Mouse (Mus musculus): ENCODE results near the gene Eras. TPM values are rescaled to one million over a fixed set of nuclear protein-coding genes. Genes with fewer than 3 reads are reported as not detected.

The Eras gene
- polyA plus RNA-seq (2016; fragmentation: Nextera tagmentation; extraction: Ambion mirVana) = not detected in 2 replicates

DNA sequence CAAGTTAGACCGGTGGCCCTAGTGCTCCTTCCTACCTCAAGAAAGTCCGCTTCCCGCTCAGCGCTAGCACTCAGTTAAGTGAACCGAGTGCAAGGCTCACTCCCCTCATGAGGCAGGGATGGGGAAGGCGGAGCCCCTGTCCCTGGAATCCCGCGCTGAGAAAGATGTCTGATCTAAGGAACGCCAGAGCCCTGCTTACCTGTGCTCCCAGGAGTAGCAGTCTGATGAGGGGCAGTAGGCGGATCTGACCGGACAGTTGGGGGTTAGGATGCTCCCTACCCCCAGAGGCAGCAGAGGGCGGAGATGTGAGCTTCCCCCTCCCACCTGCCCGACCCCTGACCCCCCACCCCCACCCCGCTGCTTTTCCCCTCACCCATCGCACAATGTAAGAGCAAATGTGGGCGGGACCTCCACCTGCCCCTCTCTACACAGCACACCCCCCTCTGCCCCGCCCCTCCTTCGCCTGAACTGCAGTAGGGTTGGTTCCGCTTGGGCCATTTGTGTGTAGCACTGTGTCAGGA is at the start of gene Eras:
Gene Eras (minus strand): TSS at position 338 of the 521 bp plus-strand sequence.
- Histone ChIP-seq H3K27me3 (replicated peaks) (peaks cover 52% of the 10 kb centered on the region), H3K4me1 (replicated peaks) (no peaks in the 10 kb centered on the region), H3K9me3 (replicated peaks) (no peaks in the 10 kb centered on the region), H3K9ac (no peak within 1 kb of the TSS), H3K36me3 (peaks cover 32% of the 10 kb centered on the region), H3K4me3 (no peak within 1 kb of the TSS), H3K27ac (ENCODE audit: poor library complexity, severe bottlenecking) (no peak within 1 kb of the TSS), H3K4me2 (peak within 1 kb of the TSS; percentile 34)
- 17% methylated on average over 15 of the region's 19 CpGs for WGBS
- no peak for ATAC-seq (ENCODE audit: insufficient number of reproducible peaks, low FRiP score)

DNA sequence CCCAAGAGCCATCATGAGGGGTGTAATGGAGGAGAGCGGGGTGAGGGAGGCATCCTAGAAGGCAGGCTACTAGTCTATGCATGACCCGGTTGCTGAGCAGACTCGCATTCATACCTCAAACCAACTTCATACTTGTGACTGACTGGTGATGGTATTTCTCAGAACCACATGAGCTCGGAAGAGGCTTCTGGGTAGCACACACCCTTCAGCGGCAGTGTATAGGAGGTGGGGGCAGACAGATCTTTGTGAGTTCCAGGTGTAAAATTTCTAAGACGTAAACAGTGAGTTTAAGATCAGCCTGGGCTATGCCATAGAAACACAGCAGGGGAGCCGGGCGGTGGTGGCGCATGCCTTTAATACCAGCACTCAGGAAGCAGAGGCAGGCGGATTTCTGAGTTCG is 49.5 kb upstream of the Eras start, which contains the start of gene Gata1:
Gene Gata1 (minus strand): TSS at position 180 of the 400 bp plus-strand sequence.
- Histone ChIP-seq H3K9ac (no peak within 1 kb of the TSS), H3K4me1 (replicated peaks) (no peaks in the 10 kb centered on the region), H3K4me3 (no peak within 1 kb of the TSS), H3K9me3 (replicated peaks) (no peaks in the 10 kb centered on the region), H3K36me3 (no peaks in the 10 kb centered on the region), H3K27ac (ENCODE audit: poor library complexity, severe bottlenecking) (no peak within 1 kb of the TSS), H3K4me2 (no peak within 1 kb of the TSS), H3K27me3 (replicated peaks) (no peaks in the 10 kb centered on the region)
- 84% methylated on average over 11 of the region's 11 CpGs for WGBS
- no peak for ATAC-seq (ENCODE audit: insufficient number of reproducible peaks, low FRiP score)

GRCm38 (mm10) chrX:7971292-7971691 is 42.9 kb upstream of the Eras start:
- Histone ChIP-seq H3K27me3 (replicated peaks) (no peaks in the 10 kb centered on the region), H3K36me3 (no peaks in the 10 kb centered on the region), H3K27ac (ENCODE audit: poor library complexity, severe bottlenecking) (no peak overlapping the region), H3K9ac (no peak overlapping the region), H3K4me3 (no peak overlapping the region), H3K4me1 (replicated peaks) (no peaks in the 10 kb centered on the region), H3K4me2 (no peak overlapping the region; the same call in 1 of the 2 replicates), H3K9me3 (replicated peaks) (no peaks in the 10 kb centered on the region)
- WGBS = 38% methylated on average over 4 of the region's 4 CpGs
- peak; percentile 90 for ATAC-seq (ENCODE audit: insufficient number of reproducible peaks, low FRiP score)

GRCm38 (mm10) chrX:7968899-7969298 is 40.5 kb upstream of the Eras start:
- H3K27ac ChIP-seq (ENCODE audit: poor library complexity, severe bottlenecking) = no peak overlapping the region
- no peaks in the 10 kb centered on the region for H3K27me3 ChIP-seq (replicated peaks)
- no peak overlapping the region for H3K9ac ChIP-seq
- no peak for ATAC-seq (ENCODE audit: insufficient number of reproducible peaks, low FRiP score)
- H3K4me1 ChIP-seq (replicated peaks) = no peaks in the 10 kb centered on the region
- H3K4me3 ChIP-seq = no peak overlapping the region
- 85% methylated on average over 3 of the region's 3 CpGs for WGBS
- H3K9me3 ChIP-seq (replicated peaks) = no peaks in the 10 kb centered on the region
- H3K36me3 ChIP-seq = no peaks in the 10 kb centered on the region
- no peak overlapping the region for H3K4me2 ChIP-seq

GRCm38 (mm10) chrX:7968226-7968625 is 39.8 kb upstream of the Eras start:
- Histone ChIP-seq H3K4me2 (peak overlapping the region; percentile 7; the same call in 1 of the 2 replicates), H3K9ac (no peak overlapping the region), H3K27ac (ENCODE audit: poor library complexity, severe bottlenecking) (no peak overlapping the region), H3K9me3 (replicated peaks) (no peaks in the 10 kb centered on the region), H3K36me3 (no peaks in the 10 kb centered on the region), H3K27me3 (replicated peaks) (no peaks in the 10 kb centered on the region), H3K4me3 (no peak overlapping the region), H3K4me1 (replicated peaks) (no peaks in the 10 kb centered on the region)
- 44% methylated on average over 8 of the region's 8 CpGs for WGBS
- peak; percentile 78 for ATAC-seq (ENCODE audit: insufficient number of reproducible peaks, low FRiP score)

- Histone ChIP-seq H3K27ac (ENCODE audit: poor library complexity, severe bottlenecking) (no peak overlapping the region), H3K9ac (no peak overlapping the region), H3K4me3 (peak overlapping the region; percentile 21; the same call in 1 of the 2 replicates), H3K27me3 (replicated peaks) (no peaks in the 10 kb centered on the region), H3K9me3 (replicated peaks) (no peaks in the 10 kb centered on the region), H3K4me2 (0 out of 2 replicates have a peak overlapping the region, but pooled peaks have one; percentile 7), H3K4me1 (replicated peaks) (no peaks in the 10 kb centered on the region), H3K36me3 (no peaks in the 10 kb centered on the region)
- WGBS = 79% methylated on average over 7 of the region's 9 CpGs
- peak; percentile 86 for ATAC-seq (ENCODE audit: insufficient number of reproducible peaks, low FRiP score)
These were observed 39.3 kb upstream of the Eras start for GRCm38 (mm10) chrX:7967596-7968201.

DNA sequence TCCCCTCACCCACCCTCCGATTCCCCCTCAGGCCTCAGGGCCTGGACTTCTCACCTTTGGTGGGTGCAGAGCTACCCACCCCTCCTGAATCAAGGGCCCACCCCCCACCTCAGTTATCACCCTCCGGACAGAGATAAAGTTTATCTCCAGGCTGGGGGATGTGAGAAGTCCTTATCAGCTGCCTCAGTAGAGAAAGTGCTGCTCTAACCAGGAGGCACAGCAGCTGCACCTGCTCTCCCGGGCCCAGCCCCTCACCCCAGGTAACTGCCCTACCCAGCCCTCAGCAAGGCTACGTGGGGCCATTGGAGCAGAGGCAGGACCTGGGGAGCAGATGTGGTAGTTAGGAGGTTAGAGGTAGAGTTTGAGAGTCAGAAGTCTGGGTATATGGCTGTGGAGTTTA is 37.8 kb upstream of the Eras start:
- Histone ChIP-seq H3K9me3 (replicated peaks) (no peaks in the 10 kb centered on the region), H3K27me3 (replicated peaks) (no peaks in the 10 kb centered on the region), H3K36me3 (no peaks in the 10 kb centered on the region), H3K4me2 (no peak overlapping the region), H3K9ac (no peak overlapping the region), H3K4me1 (replicated peaks) (no peaks in the 10 kb centered on the region), H3K4me3 (0 out of 2 replicates have a peak overlapping the region, but pooled peaks have one; percentile 17), H3K27ac (ENCODE audit: poor library complexity, severe bottlenecking) (no peak overlapping the region)
- WGBS = 27% methylated on average over 4 of the region's 4 CpGs
- ATAC-seq (ENCODE audit: insufficient number of reproducible peaks, low FRiP score) = no peak

DNA sequence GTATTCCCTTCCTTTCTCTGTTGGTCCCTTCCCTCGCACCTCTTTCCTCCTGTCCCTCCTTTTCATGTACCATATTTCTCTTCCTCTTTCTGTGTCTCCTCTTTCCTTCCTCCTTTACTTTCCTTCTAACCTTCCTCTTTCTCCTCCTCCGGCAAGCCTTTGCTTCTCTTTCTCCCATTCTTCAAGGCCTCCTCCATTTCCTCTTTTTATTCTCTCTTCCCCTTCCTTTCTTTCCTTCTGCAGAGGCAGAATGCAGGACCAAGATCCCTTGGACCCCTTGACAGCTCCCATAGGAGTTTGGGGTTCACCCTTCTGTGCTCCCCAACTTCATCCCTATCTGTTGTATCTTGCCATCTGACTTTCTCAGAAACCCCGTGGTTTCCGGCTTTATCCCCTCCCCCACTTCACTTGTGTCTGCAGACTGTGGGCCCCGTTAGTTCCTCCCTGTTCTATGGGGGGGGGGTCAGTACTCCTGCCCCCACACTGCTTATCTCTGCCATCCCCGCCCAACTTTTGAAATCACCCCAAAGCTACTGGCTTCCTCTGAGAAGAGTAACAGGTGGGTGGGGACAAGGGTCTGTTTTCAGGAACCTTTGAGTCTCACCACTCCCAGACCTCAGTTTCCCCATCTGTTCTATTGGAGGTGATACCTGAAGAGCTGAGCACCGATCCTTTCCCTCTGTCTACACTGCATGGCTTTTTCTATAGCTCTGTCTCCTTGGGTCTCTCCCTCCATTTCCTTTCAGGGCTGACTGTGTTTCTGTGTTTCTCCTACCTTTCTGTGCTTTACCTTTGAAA is 35.6 kb upstream of the Eras start:
- H3K27me3 ChIP-seq (replicated peaks) = no peaks in the 10 kb centered on the region
- no peaks in the 10 kb centered on the region for H3K9me3 ChIP-seq (replicated peaks)
- no peak overlapping the region for H3K27ac ChIP-seq (ENCODE audit: poor library complexity, severe bottlenecking)
- no peak overlapping the region for H3K9ac ChIP-seq
- H3K4me3 ChIP-seq = no peak overlapping the region
- no peaks in the 10 kb centered on the region for H3K4me1 ChIP-seq (replicated peaks)
- H3K4me2 ChIP-seq = no peak overlapping the region
- no peak for ATAC-seq (ENCODE audit: insufficient number of reproducible peaks, low FRiP score)
- 58% methylated on average over 7 of the region's 7 CpGs for WGBS
- no peaks in the 10 kb centered on the region for H3K36me3 ChIP-seq

GRCm38 (mm10) chrX:7958868-7959267 is 30.5 kb upstream of the Eras start:
- H3K9me3 ChIP-seq (replicated peaks) = no peaks in the 10 kb centered on the region
- H3K36me3 ChIP-seq = no peaks in the 10 kb centered on the region
- no peak overlapping the region for H3K4me2 ChIP-seq
- no peaks in the 10 kb centered on the region for H3K27me3 ChIP-seq (replicated peaks)
- H3K4me1 ChIP-seq (replicated peaks) = no peaks in the 10 kb centered on the region
- 88% methylated on average over 9 of the region's 9 CpGs for WGBS
- H3K27ac ChIP-seq (ENCODE audit: poor library complexity, severe bottlenecking) = no peak overlapping the region
- H3K9ac ChIP-seq = no peak overlapping the region
- no peak overlapping the region for H3K4me3 ChIP-seq
- ATAC-seq (ENCODE audit: insufficient number of reproducible peaks, low FRiP score) = no peak

- Histone ChIP-seq H3K4me3 (no peak overlapping the region), H3K4me1 (replicated peaks) (peaks cover 5% of the 10 kb centered on the region; the same call in 1 of the 2 replicates)
These were observed 21.7 kb upstream of the Eras start for GRCm38 (mm10) chrX:7950091-7950490.

GRCm38 (mm10) chrX:7947900-7948492 is 19.6 kb upstream of the Eras start:
- H3K9ac ChIP-seq = peak overlapping the region; percentile 67
- H3K27me3 ChIP-seq (replicated peaks) = no peaks in the 10 kb centered on the region
- H3K4me2 ChIP-seq = peak overlapping the region; percentile 57
- peak overlapping the region; percentile 62 for H3K4me3 ChIP-seq
- H3K27ac ChIP-seq (ENCODE audit: poor library complexity, severe bottlenecking) = peak overlapping the region; percentile 44
- peak; percentile 98 for ATAC-seq (ENCODE audit: insufficient number of reproducible peaks, low FRiP score)
- H3K36me3 ChIP-seq = no peaks in the 10 kb centered on the region; the same call in 1 of the 2 replicates
- H3K9me3 ChIP-seq (replicated peaks) = no peaks in the 10 kb centered on the region
- 9% methylated on average over 38 of the region's 38 CpGs for WGBS
- H3K4me1 ChIP-seq (replicated peaks) = peaks cover 5% of the 10 kb centered on the region; the same call in 1 of the 2 replicates

More at GRCm38 (mm10) chrX:7950091-7950490, 21.7 kb upstream of the Eras start:
- Histone ChIP-seq H3K9ac (no peak overlapping the region), H3K9me3 (replicated peaks) (no peaks in the 10 kb centered on the region), H3K4me2 (no peak overlapping the region), H3K36me3 (no peaks in the 10 kb centered on the region), H3K27me3 (replicated peaks) (no peaks in the 10 kb centered on the region), H3K27ac (ENCODE audit: poor library complexity, severe bottlenecking) (no peak overlapping the region)
- ATAC-seq (ENCODE audit: insufficient number of reproducible peaks, low FRiP score) = no peak
- WGBS = 87% methylated on average over 7 of the region's 7 CpGs

Measured in heart, embryonic 12.5 days (tissue).